Mouse (Mus musculus) C2C12 (cell line): ENCODE data around the gene Timm8b. TPM values are rescaled to one million over a fixed set of nuclear protein-coding genes. Genes with fewer than 3 reads are reported as not detected.

ENCODE experiments used
- H3K27me3 ChIP-seq: one replicate; pipeline ENCODE4 v1.6.1; 2011; ENCODE audit not compliant: control insufficient read depth, insufficient read depth, insufficient read length
- H3K36me3 ChIP-seq: one replicate; pipeline ENCODE4 v1.6.1; 2011; ENCODE audit not compliant: control insufficient read depth, insufficient read depth
- H3K4me3 ChIP-seq: one replicate; pipeline ENCODE4 v1.5.1; 2011; ENCODE audit warnings: mild to moderate bottlenecking, control low read depth; ENCODE audit not compliant: poor library complexity, insufficient read depth, severe bottlenecking
- H3K79me2 ChIP-seq: one replicate; pipeline ENCODE4 v1.6.1; 2011; ENCODE audit not compliant: control insufficient read depth, insufficient read depth
- H3K79me3 ChIP-seq: one replicate; pipeline ENCODE4 v1.6.1; 2011; ENCODE audit warnings: low read depth, control low read depth
- H3ac ChIP-seq: one replicate; pipeline ENCODE3; 2011; ENCODE audit warnings: low read depth; ENCODE audit not compliant: control insufficient read depth, insufficient read length
- CEBPB ChIP-seq: IDR thresholded peaks from one replicate; pipeline ENCODE4 v1.6.1; 2011; ENCODE audit warnings: low read depth, mild to moderate bottlenecking, control low read depth, moderate library complexity
- CTCF ChIP-seq: IDR thresholded peaks from one replicate; pipeline ENCODE4 v1.5.1; 2011; ENCODE audit not compliant: control insufficient read depth, insufficient read depth, insufficient read length
- FOSL1 ChIP-seq: IDR thresholded peaks from one replicate; pipeline ENCODE4 v1.8.0; 2011; ENCODE audit warnings: mild to moderate bottlenecking, low read length; ENCODE audit not compliant: poor library complexity, insufficient read depth, severe bottlenecking
- MAX ChIP-seq: IDR thresholded peaks from one replicate; pipeline ENCODE4 v1.6.1; 2011; ENCODE audit warnings: mild to moderate bottlenecking, control low read depth
- MYOD1 ChIP-seq: IDR thresholded peaks from one replicate; pipeline ENCODE4 v1.6.1; 2011; ENCODE audit warnings: low read depth; ENCODE audit not compliant: control insufficient read depth, insufficient read length
- MYOG ChIP-seq: IDR thresholded peaks from one replicate; pipeline ENCODE4 v1.6.1; 2011; ENCODE audit not compliant: control insufficient read depth, insufficient read length; ENCODE audit errors: extremely low read depth
- USF1 ChIP-seq: IDR thresholded peaks from one replicate; pipeline ENCODE4 v1.6.1; 2011; ENCODE audit warnings: low read depth, mild to moderate bottlenecking, control low read depth, moderate library complexity
- polyA plus RNA-seq: library from polyadenylated mRNA; unstranded; fragments of >200 nt; fragmentation: generic; extraction: Trizol; gene quantifications from one replicate; pipeline ENCODE4 v1.2.1, GENCODE M21; 2012; ENCODE audit warnings: missing spikeins

Gene Timm8b
- polyA plus RNA-seq, 1 experiment, result 195 TPM

DNA sequence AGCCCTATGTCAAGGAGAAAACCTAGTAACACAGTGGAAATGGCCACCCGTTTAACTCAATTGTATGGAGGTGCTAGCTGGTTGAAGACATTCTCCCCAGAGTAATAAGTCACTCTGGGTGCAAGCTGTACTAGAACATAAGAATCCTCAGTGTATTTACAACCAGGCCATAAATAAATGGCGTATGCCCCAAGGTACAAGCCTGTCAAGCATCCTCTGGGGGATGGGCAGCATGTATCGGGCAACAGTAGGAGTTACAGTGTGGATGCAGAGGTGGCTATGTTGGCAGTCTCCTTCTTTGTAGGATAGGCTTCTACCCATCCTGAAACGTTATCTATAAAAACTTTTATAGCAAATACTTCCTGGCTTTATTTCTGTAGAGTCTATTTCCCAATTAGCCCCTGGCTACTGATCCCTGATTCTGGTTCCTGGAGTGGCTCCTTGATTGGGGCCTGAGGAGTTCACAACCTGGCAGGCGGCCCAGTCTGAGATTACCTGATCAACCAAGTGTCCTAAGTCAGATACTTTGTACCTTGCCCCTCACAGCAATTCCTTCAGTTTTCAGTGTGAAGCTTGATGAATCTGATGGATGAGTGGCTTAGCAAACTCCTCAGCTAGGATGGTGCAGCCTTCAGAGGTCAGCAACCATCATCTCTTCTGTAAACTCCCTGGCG is 18.4 kb upstream of the Timm8b start:
- H3K79me2 ChIP-seq, result no peaks in the 10 kb centered on the region
- no peak overlapping the region for H3ac ChIP-seq
- no peaks in the 10 kb centered on the region for H3K79me3 ChIP-seq
- H3K27me3 ChIP-seq, result no peaks in the 10 kb centered on the region
- H3K4me3 ChIP-seq, result no peak overlapping the region
- TF ChIP-seq FOSL1 (no peak), MAX (no peak), CTCF (no peak), MYOG (no peak), CEBPB (no peak), USF1 (no peak), MYOD1 (no peak)
- no peaks in the 10 kb centered on the region for H3K36me3 ChIP-seq

GRCm38 (mm10) chr9:50586955-50587354 is 16.8 kb upstream of the Timm8b start:
- TF ChIP-seq FOSL1 (no peak), CEBPB (no peak), MAX (no peak), CTCF (no peak), MYOG (no peak), USF1 (no peak), MYOD1 (no peak)
- Histone ChIP-seq H3K79me3 (no peaks in the 10 kb centered on the region), H3ac (no peak overlapping the region), H3K27me3 (no peaks in the 10 kb centered on the region), H3K4me3 (no peak overlapping the region), H3K36me3 (no peaks in the 10 kb centered on the region), H3K79me2 (no peaks in the 10 kb centered on the region)

DNA sequence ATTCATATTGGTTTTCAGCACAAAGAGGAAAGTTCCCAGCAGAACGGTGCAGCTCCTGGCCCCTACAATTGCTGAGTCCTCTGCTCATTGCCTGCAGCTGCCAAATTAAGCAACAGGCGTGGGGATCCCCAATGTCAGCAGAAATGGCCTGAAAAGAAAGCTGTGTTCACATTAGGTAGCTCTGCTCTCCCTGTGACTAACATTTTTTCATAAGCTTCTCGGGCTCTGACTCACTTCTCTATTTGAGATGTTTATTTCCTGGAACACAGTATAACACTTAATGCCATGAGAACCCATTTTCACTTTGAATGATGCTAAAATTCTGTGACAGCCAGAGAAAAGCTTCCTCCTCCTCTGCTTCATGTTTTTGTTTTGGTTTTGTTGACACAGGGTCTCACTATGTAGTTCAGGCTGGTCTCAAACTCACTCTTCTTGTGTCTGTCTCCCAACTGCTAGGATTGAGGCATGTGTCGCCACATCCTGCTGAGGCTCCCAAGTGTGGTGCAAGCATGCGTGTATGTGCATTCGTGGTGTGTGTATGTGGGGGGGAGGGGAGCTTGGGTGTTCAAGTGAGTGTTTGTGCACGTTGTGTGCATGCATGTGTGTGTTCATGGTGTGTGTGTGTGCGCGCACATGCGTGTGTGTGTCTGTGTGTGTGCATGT is 12.7 kb upstream of the Timm8b start:
- Histone ChIP-seq H3K79me3 (no peaks in the 10 kb centered on the region), H3K36me3 (peaks cover 8% of the 10 kb centered on the region), H3ac (no peak overlapping the region), H3K79me2 (no peaks in the 10 kb centered on the region), H3K4me3 (no peak overlapping the region), H3K27me3 (no peaks in the 10 kb centered on the region)
- TF ChIP-seq CTCF, result no peak
- TF ChIP-seq MAX, result no peak
- TF ChIP-seq CEBPB, result no peak
- TF ChIP-seq MYOG, result no peak
- TF ChIP-seq FOSL1, result no peak
- no peak for TF ChIP-seq USF1
- TF ChIP-seq MYOD1, result no peak

DNA sequence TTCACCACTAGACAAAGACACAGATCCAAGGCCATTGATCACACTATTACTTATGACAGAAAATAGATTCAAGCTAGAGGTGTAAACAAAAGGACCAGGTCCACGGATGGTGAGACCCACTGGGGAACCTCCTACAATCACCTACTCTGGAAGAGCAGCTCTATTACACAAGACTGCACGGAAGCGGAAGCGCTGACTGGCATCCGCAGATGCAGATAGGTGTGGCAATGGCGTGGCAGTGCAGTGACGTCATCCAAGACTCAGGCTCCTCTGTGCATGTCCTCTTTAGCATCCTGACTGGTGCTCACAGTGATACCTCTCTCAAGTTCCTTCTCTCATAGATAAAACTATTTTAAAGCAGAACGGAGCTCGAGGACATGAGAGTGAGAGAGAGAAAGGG is 10.8 kb upstream of the Timm8b start:
- H3ac ChIP-seq, result no peak overlapping the region
- TF ChIP-seq MAX, result no peak
- no peaks in the 10 kb centered on the region for H3K79me2 ChIP-seq
- H3K36me3 ChIP-seq, result peaks cover 26% of the 10 kb centered on the region
- H3K27me3 ChIP-seq, result no peaks in the 10 kb centered on the region
- H3K79me3 ChIP-seq, result no peaks in the 10 kb centered on the region
- H3K4me3 ChIP-seq, result no peak overlapping the region

- Histone ChIP-seq H3K4me3 (no peak overlapping the region), H3K27me3 (no peaks in the 10 kb centered on the region), H3K36me3 (peaks cover 31% of the 10 kb centered on the region), H3K79me2 (no peaks in the 10 kb centered on the region), H3ac (no peak overlapping the region), H3K79me3 (no peaks in the 10 kb centered on the region)
- peak; percentile 27 for TF ChIP-seq CTCF
- TF ChIP-seq MAX, result no peak
These were observed 10.2 kb upstream of the Timm8b start for GRCm38 (mm10) chr9:50593544-50593943.

- Histone ChIP-seq H3K79me3 (peaks cover 1% of the 10 kb centered on the region), H3K79me2 (peaks cover 8% of the 10 kb centered on the region), H3ac (no peak overlapping the region), H3K4me3 (no peak overlapping the region), H3K27me3 (no peaks in the 10 kb centered on the region), H3K36me3 (peaks cover 44% of the 10 kb centered on the region)
- no peak for TF ChIP-seq MYOD1
- TF ChIP-seq FOSL1, result no peak
- TF ChIP-seq MAX, result no peak
- TF ChIP-seq CTCF, result no peak
- no peak for TF ChIP-seq USF1
- no peak for TF ChIP-seq CEBPB
- no peak for TF ChIP-seq MYOG
These were observed 8.8 kb upstream of the Timm8b start for GRCm38 (mm10) chr9:50594794-50595417.
